Mouse (Mus musculus): ENCODE data around the gene Dcun1d2.
"Not testable (repeated sequence)": the region's sequence is repeated elsewhere in the genome, so short reads cannot be mapped to it uniquely, and the experiment has no call there.

Dcun1d2 gene

GRCm38 (mm10) chr8:13287692-13288623, at the start of gene Dcun1d2, which contains the start of gene Tmco3:
TSS of gene Dcun1d2 (minus strand) at chr8:13288131.
TSS of gene Tmco3 (plus strand) at chr8:13288190.
- DNase-seq (ENCODE audit: low read depth, low spot score): peak; percentile 97

- no peak for DNase-seq (ENCODE audit: low read depth, low spot score)
Measured at GRCm38 (mm10) chr8:13337678-13338077, 49.7 kb upstream of the Dcun1d2 start.

GRCm38 (mm10) chr8:13337245-13337644, 49.3 kb upstream of the Dcun1d2 start:
- not testable (repeated sequence) for DNase-seq (ENCODE audit: low read depth, low spot score)

DNA sequence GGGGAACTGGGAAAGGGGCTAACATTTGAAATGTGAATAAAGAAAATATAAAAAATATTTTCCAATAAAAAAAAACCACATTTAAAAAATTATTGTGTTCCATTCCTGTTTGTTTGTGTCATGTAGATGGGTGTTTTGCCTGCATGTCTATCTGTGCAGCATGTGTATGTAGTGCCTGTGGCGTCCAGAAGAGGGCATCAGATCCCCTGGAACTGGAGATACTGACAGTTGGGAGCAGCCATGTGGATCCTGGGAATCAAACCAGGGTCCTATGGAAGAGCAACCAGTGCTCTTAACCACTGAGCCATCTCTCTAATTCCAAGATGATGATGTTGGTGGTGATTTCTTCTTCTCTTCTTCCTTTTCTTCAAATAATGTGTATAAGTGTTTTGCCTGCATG, 46.7 kb upstream of the Dcun1d2 start:
- no peak for DNase-seq (ENCODE audit: low read depth, low spot score)

- DNase-seq (ENCODE audit: low read depth, low spot score): peak; percentile 38
Measured at GRCm38 (mm10) chr8:13326598-13326997, 38.7 kb upstream of the Dcun1d2 start.

- no peak for DNase-seq (ENCODE audit: low read depth, low spot score)
Measured at GRCm38 (mm10) chr8:13316671-13317070, 28.7 kb upstream of the Dcun1d2 start.

DNA sequence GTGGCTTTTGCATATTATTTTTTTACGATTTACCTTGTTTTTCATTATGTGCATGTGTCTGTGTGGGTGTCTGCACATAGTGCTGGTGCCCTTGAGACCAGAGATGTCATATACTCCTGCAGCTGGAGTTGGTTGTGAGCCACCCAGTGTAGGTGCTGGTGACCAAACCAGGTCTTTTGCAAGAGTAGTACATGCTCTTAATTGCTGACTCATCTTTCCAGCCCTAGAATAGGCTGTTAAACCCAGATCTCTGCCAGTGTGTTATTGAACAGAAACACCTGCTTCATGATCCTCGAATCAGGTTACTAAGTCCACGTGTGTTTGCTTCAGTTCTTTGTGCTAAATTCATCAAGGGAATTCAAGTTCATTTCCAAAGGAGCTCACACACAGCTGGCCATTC, 27.0 kb upstream of the Dcun1d2 start:
- no peak for DNase-seq (ENCODE audit: low read depth, low spot score)

DNA sequence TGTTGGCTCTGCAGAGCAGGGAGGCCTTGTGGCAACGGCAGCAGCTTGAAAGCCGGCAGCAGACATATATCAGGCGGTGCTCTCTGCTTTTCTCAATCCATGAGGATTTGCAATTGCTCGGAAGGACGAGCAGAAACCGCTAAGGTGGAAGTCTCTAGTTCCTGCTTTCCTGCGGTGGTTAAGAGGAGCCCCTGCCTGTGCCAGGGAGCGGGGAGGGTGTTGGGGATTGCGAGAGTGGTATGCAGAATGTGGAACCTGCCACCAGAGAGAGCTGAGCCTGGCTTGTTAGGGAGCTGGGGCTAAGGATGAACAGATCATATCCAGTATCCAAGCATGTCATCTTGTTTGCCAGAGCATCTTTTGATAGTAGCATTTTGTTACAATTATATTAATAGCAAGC, 19.0 kb upstream of the Dcun1d2 start:
- no peak for DNase-seq (ENCODE audit: low read depth, low spot score)

DNA sequence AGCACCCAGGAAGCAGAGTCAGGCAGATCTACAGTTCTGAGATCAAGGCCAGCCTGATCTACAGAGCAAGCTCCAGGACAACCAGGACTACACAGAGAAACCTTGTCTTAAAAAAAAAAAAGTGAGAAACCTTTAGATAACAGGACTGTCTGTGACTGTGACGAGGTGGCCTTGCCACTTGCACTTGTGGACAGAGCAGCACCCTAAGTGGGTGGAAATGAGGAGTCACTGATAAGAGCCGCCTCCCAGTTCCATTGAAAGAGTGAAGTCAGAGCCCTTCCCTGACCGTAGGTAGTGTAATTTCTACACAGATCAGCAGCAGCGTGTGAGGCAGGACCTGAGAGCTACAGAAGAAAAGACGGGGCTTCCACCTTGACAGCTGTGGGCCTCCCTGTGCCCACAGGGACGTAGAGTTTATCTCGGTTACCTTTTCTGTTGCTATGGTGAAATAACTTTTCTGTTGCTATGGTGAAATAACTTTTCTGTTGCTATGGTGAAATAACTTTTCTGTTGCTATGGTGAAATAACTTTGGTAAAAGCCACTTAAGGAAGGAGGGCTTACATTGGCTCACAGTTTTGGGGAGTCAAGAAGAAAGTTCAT, 18.5 kb upstream of the Dcun1d2 start:
- DNase-seq (ENCODE audit: low read depth, low spot score): no peak

- DNase-seq (ENCODE audit: low read depth, low spot score): no peak
Measured at GRCm38 (mm10) chr8:13305884-13306283, 18.0 kb upstream of the Dcun1d2 start.

GRCm38 (mm10) chr8:13305459-13305858, 17.5 kb upstream of the Dcun1d2 start:
- no peak for DNase-seq (ENCODE audit: low read depth, low spot score)

- no peak for DNase-seq (ENCODE audit: low read depth, low spot score)
Measured at GRCm38 (mm10) chr8:13301036-13301435, 13.1 kb upstream of the Dcun1d2 start.

DNA sequence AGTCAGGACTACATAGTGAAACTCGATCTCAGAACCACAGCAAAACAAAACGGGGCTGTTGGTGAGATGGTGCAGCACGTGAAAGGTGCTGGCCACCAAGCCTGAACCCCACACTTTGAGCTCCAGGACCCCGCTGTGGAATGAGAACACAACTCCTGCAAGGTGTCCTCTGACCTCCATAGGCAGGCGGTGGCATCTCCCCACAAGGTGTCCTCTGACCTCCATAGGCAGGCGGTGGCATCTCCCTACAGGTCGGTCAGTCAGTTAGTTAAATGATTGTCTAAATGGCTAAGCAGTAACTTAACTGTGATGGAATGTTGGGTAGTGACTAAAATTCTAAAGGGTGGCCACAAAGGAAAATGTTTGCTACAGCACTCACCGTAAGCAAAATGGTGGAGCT, 11.6 kb upstream of the Dcun1d2 start:
- no peak for DNase-seq (ENCODE audit: low read depth, low spot score)

- DNase-seq (ENCODE audit: low read depth, low spot score): no peak
Measured at GRCm38 (mm10) chr8:13293677-13294470, 5.9 kb upstream of the Dcun1d2 start.

- peak; percentile 81 for DNase-seq (ENCODE audit: low read depth, low spot score)
Measured at GRCm38 (mm10) chr8:13292364-13292763, 4.4 kb upstream of the Dcun1d2 start.

DNA sequence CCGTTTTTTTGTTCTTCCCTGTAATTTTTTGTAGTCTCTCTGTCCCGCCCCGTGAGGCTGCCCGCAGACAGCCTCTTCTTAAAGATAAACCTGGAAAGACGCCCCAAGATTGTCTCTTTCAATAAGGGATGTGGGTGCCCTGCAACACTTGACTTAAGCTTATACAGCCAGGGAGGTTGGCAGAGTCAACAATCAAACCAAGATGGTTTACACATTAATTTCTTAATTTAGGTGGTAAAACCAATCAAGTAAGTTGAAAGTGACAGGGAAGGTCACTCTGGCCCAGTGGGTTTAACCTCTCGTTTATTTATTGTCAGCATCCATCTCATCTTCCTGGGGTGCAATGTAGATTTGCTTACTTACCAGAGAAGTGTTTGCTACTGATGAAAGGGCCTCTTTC, 715 bp upstream of the Dcun1d2 start:
- no peak for DNase-seq (ENCODE audit: low read depth, low spot score)

- DNase-seq (ENCODE audit: low read depth, low spot score): peak; percentile 84
Measured at GRCm38 (mm10) chr8:13287304-13287691, 633 bp downstream of the Dcun1d2 start.

DNA sequence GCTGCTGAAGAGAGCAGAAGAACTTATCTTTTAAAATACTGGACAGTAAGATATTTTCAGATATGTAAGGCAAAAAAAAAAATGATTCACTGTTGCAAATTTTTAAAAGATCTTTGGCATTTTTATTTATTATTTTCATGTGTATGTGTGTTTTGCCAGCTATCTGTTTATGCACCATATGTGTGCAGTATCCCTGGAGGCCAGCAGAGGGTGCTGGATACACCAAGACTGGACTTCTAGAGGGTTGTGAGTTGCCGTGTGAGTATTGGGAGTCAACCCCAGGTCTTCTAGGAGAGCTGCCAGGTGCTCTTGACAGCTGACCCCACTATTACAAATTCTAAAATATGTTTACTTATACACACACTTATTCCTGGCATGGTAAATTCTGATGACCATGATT, 4.7 kb downstream of the Dcun1d2 start:
- DNase-seq (ENCODE audit: low read depth, low spot score): no peak

GRCm38 (mm10) chr8:13276941-13277447, 10.9 kb downstream of the Dcun1d2 start:
- no peak for DNase-seq (ENCODE audit: low read depth, low spot score)

GRCm38 (mm10) chr8:13272834-13273233, 15.1 kb downstream of the Dcun1d2 start:
- DNase-seq (ENCODE audit: low read depth, low spot score): no peak

GRCm38 (mm10) chr8:13267566-13267965, 20.4 kb downstream of the Dcun1d2 start:
- no peak for DNase-seq (ENCODE audit: low read depth, low spot score)

- DNase-seq (ENCODE audit: low read depth, low spot score): no peak
Measured at GRCm38 (mm10) chr8:13263376-13263775, 24.6 kb downstream of the Dcun1d2 start.
